ENCODE assay signal across 20 mouse cellular contexts in genomic region chr11:38673367-38674056, GRCm38 (mm10).
DNase-seq lines count a peak whose midpoint lies in the region; ATAC-seq and TF ChIP-seq lines count a peak whose summit lies in the region.
"Had no signal": no experiment of that assay in that cellular context is flagged by ENCODE, and none has a peak within 500 bp of the region (broad histone marks: within the 10 kb centered on the region; RNA-seq: fewer than 3 reads in every experiment).

No protein-coding gene starts in this region.

- ATAC-seq in forebrain, postnatal 0 days: no peak
- no peak for ATAC-seq in forebrain, embryonic 12.5 days (ENCODE audit: low FRiP score)
- ATAC-seq in liver, embryonic 12.5 days: no peak
- no peak for ATAC-seq in megakaryocyte, adult 5-6 weeks (ENCODE audit: poor library complexity, severe bottlenecking)
- ATAC-seq: intestine, embryonic 15.5 days had no signal

- no peak overlapping the region for H3K9ac ChIP-seq in forebrain, postnatal 0 days
- no peak overlapping the region for H3K9ac ChIP-seq in forebrain, embryonic 12.5 days
- H3K9ac ChIP-seq in liver, adult 2 months (ENCODE audit: low read depth, low read length): no peak overlapping the region
- no peak overlapping the region for H3K9ac ChIP-seq in liver, embryonic 12.5 days
- H3K9ac ChIP-seq: heart, embryonic 13.5 days; hindbrain, embryonic 15.5 days; intestine, embryonic 15.5 days; limb, embryonic 13.5 days; liver, embryonic 15.5 days; stomach, embryonic 15.5 days had no signal

- no peak for TF ChIP-seq CTCF in forebrain, postnatal 0 days (IDR thresholded peaks at IDR 0.05; ENCODE audit: low read depth)
- no peak for TF ChIP-seq CTCF in liver, adult 2 months (IDR thresholded peaks at IDR 0.05; ENCODE audit: low read depth, low read length)

- no peaks in the 10 kb centered on the region for H3K79me2 ChIP-seq in liver, adult 2 months (ENCODE audit: control insufficient read depth, insufficient read depth, low read length)

- no peaks in the 10 kb centered on the region for H3K4me1 ChIP-seq in forebrain, postnatal 0 days (ENCODE audit: insufficient read depth)
- H3K4me1 ChIP-seq in forebrain, embryonic 12.5 days: no peaks in the 10 kb centered on the region
- no peaks in the 10 kb centered on the region; the same call in 1 of the 2 replicates for H3K4me1 ChIP-seq in liver, adult 2 months (ENCODE audit: control insufficient read depth, insufficient read depth, low read length)
- H3K4me1 ChIP-seq in liver, embryonic 12.5 days: no peaks in the 10 kb centered on the region
- H3K4me1 ChIP-seq: forebrain, embryonic 10.5 days; heart, embryonic 13.5 days; hindbrain, embryonic 15.5 days; intestine, embryonic 15.5 days; limb, embryonic 13.5 days; liver, embryonic 15.5 days; stomach, embryonic 15.5 days had no signal

- no peaks in the 10 kb centered on the region for H3K9me3 ChIP-seq in forebrain, postnatal 0 days (ENCODE audit: low read length)
- no peaks in the 10 kb centered on the region for H3K9me3 ChIP-seq in forebrain, embryonic 12.5 days
- H3K9me3 ChIP-seq in liver, embryonic 12.5 days (replicated peaks): no peaks in the 10 kb centered on the region
- H3K9me3 ChIP-seq: forebrain, embryonic 10.5 days; heart, embryonic 13.5 days; hindbrain, embryonic 15.5 days; intestine, embryonic 15.5 days; limb, embryonic 13.5 days; liver, embryonic 15.5 days; stomach, embryonic 15.5 days had no signal

- 45% methylated on average over 5 of the region's 5 CpGs for WGBS in forebrain, postnatal 0 days
- WGBS in forebrain, embryonic 12.5 days: 84% methylated on average over 5 of the region's 5 CpGs
- 21% methylated on average over 5 of the region's 5 CpGs for WGBS in liver, adult 2 months
- 43% methylated on average over 5 of the region's 5 CpGs for WGBS in liver, embryonic 12.5 days (ENCODE audit: insufficient replicate concordance)

- H3K4me3 ChIP-seq in forebrain, postnatal 0 days (ENCODE audit: low read depth, low read length): no peak overlapping the region
- H3K4me3 ChIP-seq in forebrain, embryonic 12.5 days (replicated peaks): no peak overlapping the region
- H3K4me3 ChIP-seq in liver, adult 2 months (ENCODE audit: insufficient read depth, low read depth, low read length): no peak overlapping the region
- H3K4me3 ChIP-seq in liver, embryonic 12.5 days: no peak overlapping the region
- H3K4me3 ChIP-seq: forebrain, embryonic 10.5 days; heart, embryonic 13.5 days; hindbrain, embryonic 15.5 days; intestine, embryonic 15.5 days; limb, embryonic 13.5 days; liver, embryonic 15.5 days; stomach, embryonic 15.5 days had no signal

- peak; percentile 53 for DNase-seq in forebrain, postnatal 0 days
- peak; percentile 40 for DNase-seq in liver, adult 2 months (ENCODE audit: extremely low read depth, low read depth, low spot score)
- peak; percentile 58 for DNase-seq in brain, adult 2 months (ENCODE audit: low read depth, low spot score)
- DNase-seq in layer of hippocampus, postnatal 36 days: peak; percentile 8 to 30
- no peak for DNase-seq in gastrocnemius, postnatal 36 days
- DNase-seq: adrenal gland, adult 8-10 months; cerebellum, adult 11-12 months; cerebellum, postnatal 14 days; embryo, embryonic 11 days; lung, postnatal 10 days had no signal

- intact Hi-C loops in gastrocnemius, postnatal 36 days (cut with DNase I): no loop called here

- no peak for TF ChIP-seq POLR2A in liver, adult 2 months (IDR thresholded peaks at IDR 0.05; ENCODE audit: extremely low read depth, insufficient read depth, low read length)

- H3K36me3 ChIP-seq in forebrain, postnatal 0 days (ENCODE audit: insufficient read depth): no peaks in the 10 kb centered on the region
- no peaks in the 10 kb centered on the region for H3K36me3 ChIP-seq in forebrain, embryonic 12.5 days (replicated peaks)
- no peaks in the 10 kb centered on the region for H3K36me3 ChIP-seq in liver, adult 2 months (ENCODE audit: control insufficient read depth, insufficient read depth, low read length)
- H3K36me3 ChIP-seq in liver, embryonic 12.5 days: no peaks in the 10 kb centered on the region
- H3K36me3 ChIP-seq: forebrain, embryonic 10.5 days; heart, embryonic 13.5 days; hindbrain, embryonic 15.5 days; intestine, embryonic 15.5 days; limb, embryonic 13.5 days; liver, embryonic 15.5 days; stomach, embryonic 15.5 days had no signal

- no peak overlapping the region for H3K4me2 ChIP-seq in forebrain, postnatal 0 days (ENCODE audit: low read depth)
- H3K4me2 ChIP-seq in forebrain, embryonic 12.5 days: no peak overlapping the region
- no peak overlapping the region for H3K4me2 ChIP-seq in liver, embryonic 12.5 days
- H3K4me2 ChIP-seq: heart, embryonic 13.5 days; hindbrain, embryonic 15.5 days; intestine, embryonic 15.5 days; limb, embryonic 13.5 days; liver, embryonic 15.5 days; stomach, embryonic 15.5 days had no signal

- H3K27me3 ChIP-seq in forebrain, postnatal 0 days (ENCODE audit: insufficient read depth, low read length): no peaks in the 10 kb centered on the region
- no peaks in the 10 kb centered on the region for H3K27me3 ChIP-seq in forebrain, embryonic 12.5 days
- no peaks in the 10 kb centered on the region for H3K27me3 ChIP-seq in liver, adult 2 months (ENCODE audit: control insufficient read depth, insufficient read depth, low read length)
- H3K27me3 ChIP-seq in liver, embryonic 12.5 days (replicated peaks): no peaks in the 10 kb centered on the region
- H3K27me3 ChIP-seq: heart, embryonic 13.5 days; hindbrain, embryonic 15.5 days; intestine, embryonic 15.5 days; limb, embryonic 13.5 days; liver, embryonic 15.5 days; stomach, embryonic 15.5 days had no signal

- H3K27ac ChIP-seq in forebrain, postnatal 0 days (ENCODE audit: low read depth, low read length): no peak overlapping the region
- no peak overlapping the region for H3K27ac ChIP-seq in forebrain, embryonic 12.5 days
- no peak overlapping the region for H3K27ac ChIP-seq in liver, adult 2 months (replicated peaks; ENCODE audit: insufficient read depth, low read depth, low read length)
- no peak overlapping the region for H3K27ac ChIP-seq in liver, embryonic 12.5 days
- H3K27ac ChIP-seq: forebrain, embryonic 10.5 days; heart, embryonic 13.5 days; hindbrain, embryonic 15.5 days; intestine, embryonic 15.5 days; limb, embryonic 13.5 days; liver, embryonic 15.5 days; stomach, embryonic 15.5 days had no signal

Comparison
In these comparisons a context has a peak if more than half of its experiments do, and no peak if none do; other contexts are left out.
1. DNase-seq: peak in forebrain, postnatal 0 days (single experiment), liver, adult 2 months (single experiment), brain, adult 2 months (single experiment) and layer of hippocampus, postnatal 36 days (2 of 2); none in gastrocnemius, postnatal 36 days (0 of 2).